Mouse (Mus musculus) limb, embryonic 14.5 days (tissue): ENCODE results near the gene Cadm4. TPM values are rescaled to one million over a fixed set of nuclear protein-coding genes. Genes with fewer than 3 reads are reported as not detected.

Experiments used
- ATAC-seq: fragments of 200-750 bp; cut with Nextera tagmentation; 2 replicates; pipeline ENCODE4 v1.8.0; 2017; ENCODE audit warnings: low read depth, moderate number of reproducible peaks, moderate TSS enrichment; ENCODE audit not compliant: low FRiP score
- DNase-seq: peaks from one replicate; pipeline ENCODE4 v3.0.0-alpha.2; 2015; ENCODE audit warnings: low spot score
- H3K27ac ChIP-seq: fragments of 300-500 bp; sonication (generic); replicated peaks from 2 replicates; pipeline ENCODE4 v1.5.1; 2014; ENCODE audit warnings: low read depth, mild to moderate bottlenecking, low read length, moderate library complexity, mixed read lengths
- H3K27me3 ChIP-seq: fragments of 300-500 bp; sonication (generic); 2 replicates; pipeline ENCODE4 v1.6.1; 2014; ENCODE audit warnings: low read length, mixed read lengths; ENCODE audit not compliant: control insufficient read depth, insufficient read depth
- H3K36me3 ChIP-seq: fragments of 300-500 bp; sonication (generic); 2 replicates; pipeline ENCODE4 v1.6.1; 2014; ENCODE audit warnings: mild to moderate bottlenecking, low read length, moderate library complexity, mixed read lengths; ENCODE audit not compliant: control insufficient read depth, insufficient read depth
- H3K4me1 ChIP-seq: fragments of 300-500 bp; sonication (generic); 2 replicates; pipeline ENCODE4 v1.6.1; 2014; ENCODE audit warnings: antibody characterized with exemption, low read length, mixed read lengths; ENCODE audit not compliant: control insufficient read depth, insufficient read depth
- H3K4me2 ChIP-seq: fragments of 300-500 bp; sonication (generic); replicated peaks from 2 replicates; pipeline ENCODE4 v1.6.1; 2014; ENCODE audit warnings: low read depth, mild to moderate bottlenecking, low read length, moderate library complexity; ENCODE audit not compliant: severe bottlenecking
- H3K4me3 ChIP-seq: fragments of 300-500 bp; sonication (generic); replicated peaks from 2 replicates; pipeline ENCODE4 v1.5.1; 2014; ENCODE audit warnings: low read length
- H3K9ac ChIP-seq: fragments of 300-500 bp; sonication (generic); 2 replicates; pipeline ENCODE4 v1.6.1; 2014; ENCODE audit warnings: mild to moderate bottlenecking, low read depth, low read length, moderate library complexity; ENCODE audit not compliant: severe bottlenecking
- H3K9me3 ChIP-seq: fragments of 300-500 bp; sonication (generic); 2 replicates; pipeline ENCODE4 v1.6.1; 2016; ENCODE audit warnings: low read length; ENCODE audit not compliant: control insufficient read depth
- POLR2A ChIP-seq: fragments of 200-500 bp; IDR thresholded peaks from 2 replicates; pipeline ENCODE4 v1.8.0; 2012; ENCODE audit warnings: inconsistent platforms, mild to moderate bottlenecking, moderate library complexity, borderline replicate concordance; ENCODE audit not compliant: insufficient read depth, insufficient read length; ENCODE audit errors: extremely low read depth
- WGBS: fragments of 180-500 bp; shearing (Covaris S2); extraction: QIAGEN DNeasy Blood & Tissue Kit; methylation state at CpG from one replicate; pipeline ENCODE4 v1.1.7; 2014; 5-methylcytosine and 5-hydroxymethylcytosine counted together
- polyA plus RNA-seq, 2 experiments: library from polyadenylated mRNA; depleted of rRNA in 1 of 2; stranded (reverse) in 1 of 2; unstranded in 1 of 2; fragments of >200 nt; fragmentation: Nextera tagmentation in 1 of 2; extraction: Ambion mirVana in 1 of 2; gene quantifications; 2 replicates each; pipeline versions ENCODE4 v1.2.1 to v1.2.3; 2012 to 2014

Gene Cadm4
- polyA plus RNA-seq, 2 experiments = 2.1 to 21.1 TPM

- Histone ChIP-seq H3K9ac (no peak overlapping the region), H3K4me3 (no peak overlapping the region), H3K9me3 (no peaks in the 10 kb centered on the region), H3K27ac (no peak overlapping the region), H3K27me3 (no peaks in the 10 kb centered on the region), H3K4me2 (no peak overlapping the region), H3K4me1 (peaks cover 11% of the 10 kb centered on the region), H3K36me3 (peaks cover 36% of the 10 kb centered on the region)
- 79% methylated on average over 5 of the region's 5 CpGs for WGBS
- ATAC-seq (no peak), DNase-seq (no peak)
- TF ChIP-seq POLR2A = no peak
These were observed 55.8 kb downstream of the Cadm4 start for GRCm38 (mm10) chr7:24537591-24537990.

DNA sequence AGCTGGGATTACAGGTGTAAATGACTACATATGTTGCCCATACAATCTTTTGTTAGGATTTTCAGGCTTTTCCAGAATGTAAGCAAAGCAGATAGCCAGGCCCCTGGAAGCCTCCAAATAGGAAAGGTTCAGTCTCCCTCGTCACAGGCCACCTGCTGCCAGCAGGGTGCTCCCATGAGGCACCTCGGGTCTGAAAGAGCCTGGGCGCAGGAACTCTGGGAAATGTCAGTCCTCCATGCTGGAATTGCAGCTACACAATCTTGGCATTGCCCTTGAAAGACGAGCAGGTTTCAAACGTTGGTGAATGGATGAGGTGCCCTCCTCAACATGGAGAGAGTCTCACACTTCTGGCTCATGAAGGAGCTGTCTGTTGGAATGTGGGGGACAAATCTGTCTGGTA, 56.3 kb downstream of the Cadm4 start:
- Histone ChIP-seq H3K9me3 (no peaks in the 10 kb centered on the region), H3K36me3 (peaks cover 32% of the 10 kb centered on the region), H3K4me3 (no peak overlapping the region), H3K4me2 (no peak overlapping the region), H3K27ac (no peak overlapping the region), H3K9ac (no peak overlapping the region), H3K4me1 (peaks cover 10% of the 10 kb centered on the region), H3K27me3 (no peaks in the 10 kb centered on the region)
- ATAC-seq (no peak), DNase-seq (no peak)
- 51% methylated on average over 5 of the region's 5 CpGs for WGBS
- no peak for TF ChIP-seq POLR2A

GRCm38 (mm10) chr7:24538701-24539100, 56.9 kb downstream of the Cadm4 start:
- WGBS = 79% methylated on average over 5 of the region's 5 CpGs
- peaks cover 27% of the 10 kb centered on the region for H3K36me3 ChIP-seq
- H3K27me3 ChIP-seq = no peaks in the 10 kb centered on the region
- no peak overlapping the region for H3K27ac ChIP-seq
- no peak overlapping the region for H3K9ac ChIP-seq
- no peak overlapping the region for H3K4me2 ChIP-seq
- ATAC-seq = no peak
- no peak for DNase-seq
- no peaks in the 10 kb centered on the region for H3K9me3 ChIP-seq
- H3K4me3 ChIP-seq = no peak overlapping the region
- no peak for TF ChIP-seq POLR2A
- peaks cover 5% of the 10 kb centered on the region for H3K4me1 ChIP-seq

DNA sequence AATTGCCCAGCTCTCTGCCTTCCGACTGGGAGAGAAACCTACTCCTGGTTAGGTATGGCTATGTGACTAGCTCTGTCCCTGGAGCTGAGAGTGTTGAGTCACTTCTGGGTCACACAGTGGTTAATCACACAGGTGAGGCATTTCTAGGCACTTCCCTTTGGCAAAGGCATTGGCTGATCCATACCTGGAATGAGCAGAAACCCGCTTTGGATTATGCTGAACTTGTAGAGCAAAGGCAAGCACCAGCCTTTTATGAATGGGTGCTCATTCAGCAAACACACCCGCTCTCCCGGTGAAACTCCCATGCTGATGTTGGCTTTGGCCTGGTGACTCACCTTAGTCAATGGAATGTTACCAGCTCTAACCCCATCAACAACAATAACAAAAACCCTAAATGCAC, 57.9 kb downstream of the Cadm4 start:
- DNase-seq (no peak), ATAC-seq (no peak)
- Histone ChIP-seq H3K4me2 (no peak overlapping the region), H3K27me3 (no peaks in the 10 kb centered on the region), H3K27ac (no peak overlapping the region), H3K9me3 (no peaks in the 10 kb centered on the region), H3K9ac (no peak overlapping the region), H3K36me3 (peaks cover 17% of the 10 kb centered on the region), H3K4me3 (no peak overlapping the region), H3K4me1 (no peaks in the 10 kb centered on the region)
- 93% methylated on average over 4 of the region's 4 CpGs for WGBS
- TF ChIP-seq POLR2A = no peak

- no peaks in the 10 kb centered on the region for H3K9me3 ChIP-seq
- peaks cover 14% of the 10 kb centered on the region for H3K36me3 ChIP-seq
- DNase-seq (no peak), ATAC-seq (no peak)
- no peak overlapping the region for H3K4me3 ChIP-seq
- TF ChIP-seq POLR2A = no peak
- H3K4me1 ChIP-seq = peaks cover 8% of the 10 kb centered on the region; the same call in 1 of the 2 replicates
- no peak overlapping the region for H3K9ac ChIP-seq
- H3K27ac ChIP-seq = no peak overlapping the region
- 82% methylated on average over 2 of the region's 2 CpGs for WGBS
- H3K4me2 ChIP-seq = no peak overlapping the region
- H3K27me3 ChIP-seq = no peaks in the 10 kb centered on the region
These were observed 62.7 kb downstream of the Cadm4 start for GRCm38 (mm10) chr7:24544506-24544905.
